Mouse (Mus musculus): ENCODE measurements at regions not wholly inside any gene's neighbourhood (a gene's known extent, or its start where the extent isn't known, plus 50 kb on each side); places are given as distances from the start of the nearest gene placed in this dataset.

GRCm38 (mm10) chr11:57882736-57883635, 50.4 kb upstream of the Hand1 start:
- H3K36me3 ChIP-seq, result no peaks in the 10 kb centered on the region
- no peaks in the 10 kb centered on the region for H3K27me3 ChIP-seq (replicated peaks)
- WGBS, result 57% methylated on average over 15 of the region's 15 CpGs
- no peak overlapping the region for H3K27ac ChIP-seq
- H3K9ac ChIP-seq, result no peak overlapping the region
- H3K4me2 ChIP-seq (replicated peaks), result no peak overlapping the region
- no peak for ATAC-seq (ENCODE audit: low FRiP score, low read depth)
- no peaks in the 10 kb centered on the region for H3K9me3 ChIP-seq
- 0 out of 2 replicates have a peak, but pooled peaks cover 5% of the 10 kb centered on the region for H3K4me1 ChIP-seq
- no peak overlapping the region for H3K4me3 ChIP-seq

Data from neural tube, embryonic 12.5 days (tissue).